Mouse (Mus musculus) heart, postnatal 0 days (tissue): Measurements from ENCODE around the gene Dnajb8. TPM values are rescaled to one million over a fixed set of nuclear protein-coding genes. Genes with fewer than 3 reads are reported as not detected.
A peak's percentile ranks its signal among the peaks of the same experiment; 100 is the strongest.

Experiments used
- ATAC-seq: fragments of 200-750 bp; cut with Nextera tagmentation; 2 replicates; pipeline ENCODE4 v1.8.0; 2017; ENCODE audit warnings: low read depth, moderate number of reproducible peaks, moderate library complexity; ENCODE audit not compliant: insufficient read depth
- DNase-seq: peaks from one replicate; pipeline ENCODE4 v3.0.0-alpha.2; 2016; ENCODE audit warnings: low spot score
- H3K27ac ChIP-seq: fragments of 300-500 bp; sonication (generic); 2 replicates; pipeline ENCODE4 v1.5.1; 2014; ENCODE audit warnings: low read depth, mild to moderate bottlenecking
- H3K27me3 ChIP-seq: fragments of 300-500 bp; sonication (generic); 2 replicates; pipeline ENCODE4 v1.6.1; 2014; ENCODE audit warnings: low read length, mixed read lengths; ENCODE audit not compliant: control insufficient read depth, insufficient read depth
- H3K36me3 ChIP-seq: fragments of 300-500 bp; sonication (generic); replicated peaks from 2 replicates; pipeline ENCODE4 v1.6.1; 2014; ENCODE audit warnings: low read length, mixed read lengths; ENCODE audit not compliant: control insufficient read depth, insufficient read depth
- H3K4me1 ChIP-seq: fragments of 300-500 bp; sonication (generic); 2 replicates; pipeline ENCODE4 v1.6.1; 2014; ENCODE audit warnings: antibody characterized with exemption; ENCODE audit not compliant: control insufficient read depth, insufficient read depth
- H3K4me2 ChIP-seq: fragments of 300-500 bp; sonication (generic); 2 replicates; pipeline ENCODE4 v1.6.1; 2014; ENCODE audit warnings: low read depth, mild to moderate bottlenecking, low read length, moderate library complexity
- H3K4me3 ChIP-seq: fragments of 300-500 bp; sonication (generic); 2 replicates; pipeline ENCODE4 v1.5.1; 2014; ENCODE audit warnings: low read depth, low read length
- H3K9ac ChIP-seq: fragments of 300-500 bp; sonication (generic); replicated peaks from 2 replicates; pipeline ENCODE4 v1.6.1; 2014; ENCODE audit warnings: low read depth, low read length, mixed read lengths
- H3K9me3 ChIP-seq: fragments of 300-500 bp; sonication (generic); replicated peaks from 2 replicates; pipeline ENCODE4 v1.6.1; 2016; ENCODE audit warnings: low read length; ENCODE audit not compliant: control insufficient read depth
- CTCF ChIP-seq: IDR thresholded peaks from 2 replicates; pipeline ENCODE4 v1.5.1; 2016; ENCODE audit warnings: antibody characterized with exemption, control low read depth, low read depth
- EP300 ChIP-seq: IDR thresholded peaks from 2 replicates; pipeline ENCODE4 v1.6.1; 2016; ENCODE audit warnings: antibody characterized with exemption, low read depth
- WGBS: fragments of 180-500 bp; shearing (Covaris S2); extraction: QIAGEN DNeasy Blood & Tissue Kit; methylation state at CpG from one replicate; pipeline ENCODE4 v1.1.7; 2014; 5-methylcytosine and 5-hydroxymethylcytosine counted together
- polyA plus RNA-seq: library from polyadenylated mRNA; unstranded; fragments of >200 nt; fragmentation: Nextera tagmentation; extraction: Ambion mirVana; gene quantifications from 2 replicates; pipeline ENCODE4 v1.2.1, GENCODE M21; 2015
- total RNA-seq: library from RNA; depleted of rRNA; stranded (reverse); fragments of >200 nt; gene quantifications from 2 replicates; pipeline ENCODE4 v1.2.3, GENCODE M21; 2014; ENCODE audit warnings: low replicate concordance

Dnajb8 gene
- total and polyA plus RNA-seq, 2 experiments from 2014 or later, result not detected

DNA sequence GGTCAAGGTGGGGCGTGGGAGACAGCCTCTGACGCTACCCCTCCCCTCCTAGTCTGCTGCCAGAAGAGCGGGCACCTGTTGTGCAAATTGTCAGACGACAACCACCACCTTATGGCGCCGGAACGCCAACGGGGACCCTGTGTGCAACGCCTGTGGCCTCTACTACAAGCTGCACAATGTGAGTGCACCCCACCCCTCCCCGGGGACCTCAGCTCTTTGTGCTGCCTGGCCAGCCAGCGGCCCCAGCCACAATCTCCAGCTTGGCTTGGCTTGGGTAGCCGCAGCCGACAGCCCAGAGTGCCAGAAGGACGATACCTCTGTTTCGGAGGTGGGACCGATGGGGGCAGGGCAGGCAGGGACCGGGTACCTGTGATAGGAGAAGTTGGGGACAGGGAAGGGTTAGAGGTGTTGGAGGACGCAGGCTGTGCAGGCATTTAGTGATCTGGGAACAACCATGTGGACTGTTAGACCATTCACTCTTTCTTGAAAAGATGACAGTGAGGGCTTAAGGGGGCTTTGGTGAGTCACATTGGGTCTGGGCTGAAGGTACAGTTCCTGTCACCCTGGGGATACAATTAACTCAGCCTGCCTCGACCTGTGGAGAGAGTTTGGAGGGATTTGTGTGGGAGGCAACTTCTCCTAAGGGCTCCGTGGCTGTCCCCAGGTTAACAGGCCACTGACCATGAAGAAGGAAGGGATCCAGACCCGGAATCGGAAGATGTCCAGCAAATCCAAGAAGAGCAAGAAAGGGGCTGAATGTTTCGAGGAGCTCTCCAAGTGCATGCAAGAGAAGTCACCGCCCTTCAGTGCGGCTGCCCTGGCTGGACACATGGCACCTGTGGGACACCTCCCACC is 17.3 kb upstream of the Dnajb8 start:
- TF ChIP-seq CTCF, result no peak
- TF ChIP-seq EP300, result no peak
- DNase-seq (no peak), ATAC-seq (no peak)
- Histone ChIP-seq H3K4me2 (0 out of 2 replicates have a peak overlapping the region, but pooled peaks have one; percentile 2), H3K36me3 (no peaks in the 10 kb centered on the region), H3K4me3 (no peak overlapping the region), H3K9me3 (no peaks in the 10 kb centered on the region), H3K9ac (no peak overlapping the region), H3K4me1 (no peaks in the 10 kb centered on the region), H3K27ac (0 out of 2 replicates have a peak overlapping the region, but pooled peaks have one; percentile 77), H3K27me3 (peaks cover 74% of the 10 kb centered on the region)
- WGBS, result 18% methylated on average over 25 of the region's 25 CpGs

DNA sequence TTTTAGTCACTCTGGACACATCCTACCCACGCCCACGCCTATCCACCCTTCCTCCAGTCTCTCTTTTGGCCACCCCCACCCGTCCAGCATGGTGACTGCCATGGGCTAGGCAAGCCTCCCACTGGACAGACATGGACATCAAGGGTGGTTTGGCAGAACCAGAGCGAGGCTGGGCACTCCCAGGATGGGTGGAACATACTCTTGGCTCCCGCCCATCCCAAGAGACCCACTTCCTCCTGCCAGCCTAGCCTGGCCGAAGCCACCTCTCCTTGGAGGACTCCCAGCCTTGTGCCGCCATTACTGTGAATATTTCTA is 16.7 kb upstream of the Dnajb8 start:
- no peaks in the 10 kb centered on the region for H3K36me3 ChIP-seq
- no peaks in the 10 kb centered on the region for H3K9me3 ChIP-seq
- WGBS, result 37% methylated on average over 7 of the region's 7 CpGs
- no peak for ATAC-seq
- no peak overlapping the region for H3K9ac ChIP-seq
- H3K27me3 ChIP-seq, result peaks cover 68% of the 10 kb centered on the region
- H3K4me2 ChIP-seq, result no peak overlapping the region
- H3K4me1 ChIP-seq, result no peaks in the 10 kb centered on the region
- DNase-seq, result no peak
- H3K4me3 ChIP-seq, result no peak overlapping the region
- H3K27ac ChIP-seq, result no peak overlapping the region
- TF ChIP-seq EP300, result no peak
- no peak for TF ChIP-seq CTCF

- Histone ChIP-seq H3K36me3 (no peaks in the 10 kb centered on the region), H3K9me3 (no peaks in the 10 kb centered on the region), H3K4me2 (no peak overlapping the region), H3K4me1 (no peaks in the 10 kb centered on the region), H3K27ac (no peak overlapping the region), H3K27me3 (peaks cover 62% of the 10 kb centered on the region), H3K9ac (no peak overlapping the region), H3K4me3 (no peak overlapping the region)
- DNase-seq, result no peak
- WGBS, result 33% methylated on average over 9 of the region's 9 CpGs
- 0 out of 2 replicates have a peak, but pooled peaks have one; percentile 27 for ATAC-seq
- TF ChIP-seq EP300, result no peak
- TF ChIP-seq CTCF, result no peak
Observed at GRCm38 (mm10) chr6:88205937-88206336, 16.1 kb upstream of the Dnajb8 start.

GRCm38 (mm10) chr6:88206566-88206965 is 15.5 kb upstream of the Dnajb8 start:
- WGBS, result 48% methylated on average over 7 of the region's 7 CpGs
- no peak overlapping the region for H3K4me3 ChIP-seq
- no peak overlapping the region for H3K4me2 ChIP-seq
- peaks cover 56% of the 10 kb centered on the region for H3K27me3 ChIP-seq
- no peaks in the 10 kb centered on the region for H3K36me3 ChIP-seq
- H3K4me1 ChIP-seq, result no peaks in the 10 kb centered on the region
- H3K27ac ChIP-seq, result no peak overlapping the region
- no peak for DNase-seq
- TF ChIP-seq EP300 (no peak), CTCF (no peak)
- H3K9ac ChIP-seq, result no peak overlapping the region
- no peaks in the 10 kb centered on the region for H3K9me3 ChIP-seq
- no peak for ATAC-seq

GRCm38 (mm10) chr6:88207403-88208033 is 14.6 kb upstream of the Dnajb8 start:
- 82% methylated on average over 10 of the region's 10 CpGs for WGBS
- H3K36me3 ChIP-seq, result no peaks in the 10 kb centered on the region
- DNase-seq, result no peak
- no peak overlapping the region for H3K4me3 ChIP-seq
- H3K9ac ChIP-seq, result no peak overlapping the region
- no peaks in the 10 kb centered on the region for H3K4me1 ChIP-seq
- H3K27ac ChIP-seq, result no peak overlapping the region
- no peaks in the 10 kb centered on the region for H3K9me3 ChIP-seq
- peaks cover 47% of the 10 kb centered on the region for H3K27me3 ChIP-seq
- ATAC-seq, result no peak
- H3K4me2 ChIP-seq, result no peak overlapping the region
- TF ChIP-seq CTCF, result no peak
- TF ChIP-seq EP300, result no peak
